Mouse (Mus musculus) urinary bladder, postnatal 14 days (tissue): ENCODE results near the gene Olfr1110.
"Not testable (repeated sequence)": the region's sequence is repeated elsewhere in the genome, so short reads cannot be mapped to it uniquely, and the experiment has no call there.

Experiments
- DNase-seq: peaks from one replicate; pipeline ENCODE4 v3.0.0; 2021; ENCODE audit warnings: low spot score

The Olfr1110 gene

GRCm38 (mm10) chr2:87140200-87140599, at the start of gene Olfr1110:
Gene Olfr1110 (minus strand): TSS chr2:87140300.
- DNase-seq: no peak

GRCm38 (mm10) chr2:87187498-87187897, 47.4 kb upstream of the Olfr1110 start, which contains the start of gene Olfr1112:
Gene Olfr1112 (plus strand): TSS chr2:87187798.
- no peak for DNase-seq

- DNase-seq: not testable (repeated sequence)
Observed at GRCm38 (mm10) chr2:87167731-87168130, 27.6 kb upstream of the Olfr1110 start.

GRCm38 (mm10) chr2:87152524-87152923, 12.4 kb upstream of the Olfr1110 start, which contains the start of gene Olfr1111:
Gene Olfr1111 (minus strand): TSS chr2:87152624.
- no peak for DNase-seq

- no peak for DNase-seq
Observed at GRCm38 (mm10) chr2:87114467-87114866, 25.6 kb downstream of the Olfr1110 start, which contains the start of gene Olfr259. Gene Olfr259 (minus strand): TSS chr2:87114567.

GRCm38 (mm10) chr2:87095908-87096307, 44.2 kb downstream of the Olfr1110 start, which contains the start of gene Olfr1109:
Gene Olfr1109 (minus strand): TSS chr2:87096008.
- no peak for DNase-seq
